Mouse (Mus musculus) forebrain, embryonic 12.5 days (tissue): ENCODE results near the gene Pkib. TPM values are rescaled to one million over a fixed set of nuclear protein-coding genes. Genes with fewer than 3 reads are reported as not detected.

ENCODE experiments used
- ATAC-seq: fragments of 200-750 bp; cut with Nextera tagmentation; 2 replicates; pipeline ENCODE4 v1.8.0; 2017; ENCODE audit warnings: moderate TSS enrichment; ENCODE audit not compliant: low FRiP score
- H3K27ac ChIP-seq: fragments of 300-500 bp; sonication (generic); 2 replicates; pipeline ENCODE4 v1.5.1; 2016; ENCODE audit warnings: mild to moderate bottlenecking
- H3K27me3 ChIP-seq: fragments of 300-500 bp; sonication (generic); 2 replicates; pipeline ENCODE4 v1.6.1; 2016; ENCODE audit warnings: mild to moderate bottlenecking
- H3K36me3 ChIP-seq: fragments of 300-500 bp; sonication (generic); replicated peaks from 2 replicates; pipeline ENCODE4 v1.6.1; 2016; ENCODE audit warnings: mild to moderate bottlenecking
- H3K4me1 ChIP-seq: fragments of 300-500 bp; sonication (generic); 2 replicates; pipeline ENCODE4 v1.6.1; 2016
- H3K4me2 ChIP-seq: fragments of 300-500 bp; sonication (generic); 2 replicates; pipeline ENCODE4 v1.6.1; 2016; ENCODE audit warnings: mild to moderate bottlenecking, moderate library complexity
- H3K4me3 ChIP-seq: fragments of 300-500 bp; sonication (generic); replicated peaks from 2 replicates; pipeline ENCODE4 v1.5.1; 2016; ENCODE audit warnings: mild to moderate bottlenecking
- H3K9ac ChIP-seq: fragments of 300-500 bp; sonication (generic); 2 replicates; pipeline ENCODE4 v1.6.1; 2016; ENCODE audit warnings: mild to moderate bottlenecking
- H3K9me3 ChIP-seq: fragments of 300-500 bp; sonication (generic); 2 replicates; pipeline ENCODE4 v1.6.1; 2016
- WGBS: fragments of 180-500 bp; shearing (Covaris S2); methylation state at CpG from one replicate; pipeline ENCODE4 v1.1.7; 2016; 5-methylcytosine and 5-hydroxymethylcytosine counted together
- polyA plus RNA-seq: library from polyadenylated mRNA; unstranded; fragments of >200 nt; fragmentation: Nextera tagmentation; extraction: Ambion mirVana; gene quantifications from 2 replicates; pipeline ENCODE4 v1.2.1, GENCODE M21; 2016

Pkib gene
- polyA plus RNA-seq: 1.0 and 2.4 TPM in 2 replicates

DNA sequence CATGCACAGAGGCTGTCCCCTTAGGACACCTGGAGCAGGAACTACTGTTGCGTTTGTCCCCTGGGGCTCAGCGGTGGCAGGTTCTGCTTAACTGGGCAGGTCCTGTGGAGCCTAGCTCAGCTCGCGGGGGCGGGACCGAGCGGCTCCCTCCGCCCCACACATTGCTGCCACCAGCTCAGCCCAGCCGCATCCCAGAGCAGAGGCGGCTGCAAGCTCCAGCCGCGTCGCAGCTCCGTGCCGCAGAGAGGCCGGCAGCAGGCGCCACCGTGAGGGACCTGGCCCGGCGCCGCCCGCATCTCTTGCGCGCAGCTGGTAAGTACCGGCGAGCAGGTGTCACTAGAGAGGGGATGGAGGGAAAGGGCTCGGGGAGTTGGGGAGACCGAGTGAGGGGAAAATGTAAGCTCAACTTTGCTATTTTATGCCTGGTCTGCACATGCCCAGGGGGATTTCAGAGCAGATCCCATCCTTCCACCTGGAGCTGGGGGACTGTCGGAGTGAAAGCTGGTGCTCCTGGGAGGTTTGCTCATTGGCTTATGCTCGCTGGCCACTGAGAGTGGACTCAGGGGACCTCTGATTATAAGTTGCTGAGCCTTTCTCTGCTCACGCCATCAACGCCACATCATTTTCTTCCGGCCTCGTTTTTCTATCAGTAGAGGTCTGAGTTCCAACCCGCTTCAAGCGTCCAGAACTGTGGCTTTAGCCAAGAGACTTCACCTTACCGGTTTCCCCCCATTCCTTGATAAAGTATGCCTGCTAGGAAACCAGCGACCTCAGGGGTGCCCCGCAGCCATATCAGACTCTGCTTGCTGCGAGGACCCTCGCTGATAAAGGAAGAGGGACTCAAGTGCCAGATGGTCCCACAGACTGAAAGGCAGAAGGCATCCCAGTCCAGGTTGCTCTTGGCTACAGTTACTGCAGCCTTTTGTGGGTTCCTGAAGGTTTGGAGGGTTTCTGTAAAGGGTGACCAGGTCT is at the start of gene Pkib:
Gene Pkib (plus strand): TSS at position 86 of the 972 bp plus-strand sequence.
- Histone ChIP-seq H3K4me2 (peak within 1 kb of the TSS; percentile 80), H3K4me3 (peak within 1 kb of the TSS; percentile 41)

DNA sequence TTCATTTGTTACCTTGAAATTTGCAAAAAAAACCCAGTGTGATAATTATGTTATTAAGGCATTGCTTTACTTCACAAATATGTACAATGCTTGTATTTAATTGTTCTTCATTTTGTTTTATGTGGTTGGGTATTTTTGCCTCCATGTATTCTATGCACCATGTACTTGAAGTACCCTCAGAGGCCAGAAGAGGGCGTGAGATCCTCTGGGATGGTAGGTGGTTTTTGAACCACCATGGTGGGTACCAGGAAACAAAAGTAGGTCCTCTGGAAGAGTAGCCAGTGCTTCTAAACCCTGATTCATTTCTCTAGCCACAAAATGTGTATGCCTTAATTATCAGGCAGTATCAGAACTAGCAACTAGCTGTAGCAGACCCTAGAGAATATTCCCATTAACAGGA is 47.9 kb upstream of the Pkib start:
- Histone ChIP-seq H3K4me3 (no peak overlapping the region), H3K36me3 (no peaks in the 10 kb centered on the region), H3K27me3 (no peaks in the 10 kb centered on the region), H3K9me3 (no peaks in the 10 kb centered on the region), H3K27ac (no peak overlapping the region), H3K9ac (no peak overlapping the region), H3K4me2 (no peak overlapping the region), H3K4me1 (no peaks in the 10 kb centered on the region)
- ATAC-seq: no peak
- WGBS: 42% methylated on average over 1 of the region's 1 CpGs

More for the DNA sequence above, at the start of gene Pkib:
- Histone ChIP-seq H3K27ac (no peak within 1 kb of the TSS), H3K36me3 (no peaks in the 10 kb centered on the region), H3K4me1 (peaks cover 5% of the 10 kb centered on the region), H3K9me3 (0 out of 2 replicates have a peak, but pooled peaks cover 4% of the 10 kb centered on the region), H3K9ac (peak within 1 kb of the TSS; percentile 49), H3K27me3 (peaks cover 18% of the 10 kb centered on the region)
- WGBS: 2% methylated on average over 41 of the region's 41 CpGs
- ATAC-seq: peak; percentile 93

- no peaks in the 10 kb centered on the region for H3K4me1 ChIP-seq
- 89% methylated on average over 2 of the region's 2 CpGs for WGBS
- H3K36me3 ChIP-seq: no peaks in the 10 kb centered on the region
- no peak for ATAC-seq
- no peaks in the 10 kb centered on the region for H3K9me3 ChIP-seq
- H3K9ac ChIP-seq: no peak overlapping the region
- no peak overlapping the region for H3K4me3 ChIP-seq
- no peak overlapping the region for H3K27ac ChIP-seq
- no peak overlapping the region for H3K4me2 ChIP-seq
- H3K27me3 ChIP-seq: no peaks in the 10 kb centered on the region
Observed at GRCm38 (mm10) chr10:57594266-57594665, 37.5 kb upstream of the Pkib start.

GRCm38 (mm10) chr10:57597172-57597571 is 34.6 kb upstream of the Pkib start:
- Histone ChIP-seq H3K27me3 (no peaks in the 10 kb centered on the region), H3K9me3 (no peaks in the 10 kb centered on the region), H3K4me1 (no peaks in the 10 kb centered on the region), H3K4me2 (no peak overlapping the region), H3K27ac (no peak overlapping the region), H3K36me3 (no peaks in the 10 kb centered on the region), H3K4me3 (no peak overlapping the region), H3K9ac (no peak overlapping the region)
- no peak for ATAC-seq
- 78% methylated on average over 2 of the region's 2 CpGs for WGBS

DNA sequence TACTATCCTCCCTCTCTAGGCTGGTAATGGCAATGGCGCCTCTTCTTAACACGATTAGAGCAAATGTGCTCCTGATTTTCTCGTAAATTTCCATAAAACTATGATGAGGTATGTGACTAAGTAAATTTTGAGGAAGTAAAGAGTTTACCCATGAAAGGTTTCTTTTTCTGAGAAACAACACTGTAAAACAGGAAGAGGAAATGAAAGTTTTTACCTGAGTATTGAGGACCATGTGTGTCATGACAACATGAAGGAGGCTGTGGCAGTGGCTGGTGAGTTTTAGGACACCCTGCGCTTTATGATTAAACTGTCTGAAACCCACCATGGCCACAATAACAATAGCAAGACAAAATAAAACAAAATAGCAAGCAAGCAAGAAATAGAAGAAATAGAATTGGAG is 28.8 kb upstream of the Pkib start:
- no peaks in the 10 kb centered on the region for H3K9me3 ChIP-seq
- ATAC-seq: no peak
- H3K4me2 ChIP-seq: no peak overlapping the region
- no peaks in the 10 kb centered on the region for H3K27me3 ChIP-seq
- H3K36me3 ChIP-seq: no peaks in the 10 kb centered on the region
- no peak overlapping the region for H3K9ac ChIP-seq
- H3K27ac ChIP-seq: no peak overlapping the region
- H3K4me3 ChIP-seq: no peak overlapping the region
- no peaks in the 10 kb centered on the region for H3K4me1 ChIP-seq
- WGBS: 96% methylated on average over 4 of the region's 4 CpGs

DNA sequence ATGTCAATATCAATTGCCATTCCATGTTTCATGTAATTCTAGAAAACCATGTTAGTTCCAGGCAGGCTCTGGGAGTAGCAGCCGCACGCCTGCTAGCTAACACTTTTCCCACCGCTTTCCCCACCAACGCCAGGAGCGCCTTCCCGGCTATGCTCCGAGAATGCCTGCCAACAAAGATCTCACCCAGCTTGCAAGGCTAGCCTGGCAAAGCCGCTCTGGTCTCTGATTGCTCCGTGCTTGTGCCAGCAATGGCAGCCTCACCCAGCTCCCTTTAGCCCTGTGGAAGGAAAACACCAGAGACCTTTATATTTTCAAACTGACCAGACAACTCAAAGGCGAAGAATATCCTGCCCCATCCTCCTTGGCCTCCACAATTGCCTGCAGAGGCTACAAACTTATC is 8.5 kb upstream of the Pkib start:
- no peaks in the 10 kb centered on the region for H3K4me1 ChIP-seq
- H3K9ac ChIP-seq: no peak overlapping the region
- no peak overlapping the region for H3K27ac ChIP-seq
- H3K27me3 ChIP-seq: no peaks in the 10 kb centered on the region
- H3K4me3 ChIP-seq: no peak overlapping the region
- WGBS: 86% methylated on average over 10 of the region's 10 CpGs
- no peaks in the 10 kb centered on the region for H3K36me3 ChIP-seq
- no peak overlapping the region for H3K4me2 ChIP-seq
- ATAC-seq: no peak
- H3K9me3 ChIP-seq: no peaks in the 10 kb centered on the region

DNA sequence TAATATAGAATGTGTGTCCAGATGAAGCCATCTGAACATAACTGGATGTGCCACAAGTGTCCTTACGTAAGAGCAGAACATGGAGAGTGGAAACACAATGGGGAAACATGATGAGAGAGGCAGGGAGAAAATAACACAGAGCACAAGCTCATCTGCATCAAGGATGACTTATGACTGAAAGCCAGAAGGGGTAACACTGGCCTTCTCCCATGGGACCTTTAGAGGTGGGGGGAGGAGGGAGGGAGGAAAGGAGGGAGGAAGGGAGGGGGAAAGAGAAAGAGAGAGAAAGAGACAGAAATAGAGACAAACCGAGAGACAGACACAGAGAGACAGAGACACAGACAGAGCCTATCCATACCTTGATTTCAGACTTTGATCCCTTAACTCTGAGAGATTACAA is 4.0 kb upstream of the Pkib start:
- WGBS: 88% methylated on average over 2 of the region's 2 CpGs

DNA sequence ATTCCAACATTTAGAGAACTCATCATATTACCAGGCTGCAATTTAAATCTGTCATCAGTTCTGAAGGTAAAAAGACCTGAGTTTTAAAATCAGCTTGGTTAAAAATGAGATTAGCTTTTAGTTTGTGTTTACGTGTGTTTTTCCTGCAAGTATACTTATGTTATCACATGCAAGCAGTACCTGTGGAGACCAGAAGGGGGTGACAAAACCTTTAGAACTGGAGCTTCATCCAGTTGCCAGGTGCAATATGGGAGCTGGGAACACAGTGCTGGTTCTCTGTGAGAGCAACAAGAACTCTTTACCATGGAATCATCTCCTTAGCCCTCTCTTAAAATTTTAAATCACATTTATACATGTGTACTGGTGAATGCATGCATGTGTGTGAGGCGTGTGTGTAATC is 1.2 kb upstream of the Pkib start:
- ATAC-seq: no peak
- 94% methylated on average over 2 of the region's 2 CpGs for WGBS
- peaks cover 18% of the 10 kb centered on the region for H3K27me3 ChIP-seq

More for the DNA sequence above, 4.0 kb upstream of the Pkib start:
- H3K9me3 ChIP-seq: 0 out of 2 replicates have a peak, but pooled peaks cover 4% of the 10 kb centered on the region
- H3K4me1 ChIP-seq: peaks cover 4% of the 10 kb centered on the region
- H3K4me3 ChIP-seq: no peak overlapping the region
- no peak overlapping the region for H3K9ac ChIP-seq
- H3K36me3 ChIP-seq: no peaks in the 10 kb centered on the region
- no peak overlapping the region for H3K27ac ChIP-seq
- ATAC-seq: no peak
- peaks cover 17% of the 10 kb centered on the region for H3K27me3 ChIP-seq
- no peak overlapping the region for H3K4me2 ChIP-seq

GRCm38 (mm10) chr10:57632868-57633240 is 1.1 kb downstream of the Pkib start:
- Histone ChIP-seq H3K36me3 (no peaks in the 10 kb centered on the region), H3K4me3 (peak overlapping the region; percentile 41; the same call in 1 of the 2 replicates), H3K9me3 (0 out of 2 replicates have a peak, but pooled peaks cover 4% of the 10 kb centered on the region), H3K27ac (no peak overlapping the region), H3K27me3 (peaks cover 18% of the 10 kb centered on the region), H3K4me2 (peak overlapping the region; percentile 80), H3K4me1 (peaks cover 5% of the 10 kb centered on the region), H3K9ac (no peak overlapping the region)
- 87% methylated on average over 4 of the region's 4 CpGs for WGBS
- ATAC-seq: peak; percentile 22; the same call in 1 of the 2 replicates

More for the DNA sequence above, 1.2 kb upstream of the Pkib start:
- H3K36me3 ChIP-seq: no peaks in the 10 kb centered on the region
- H3K9ac ChIP-seq: no peak overlapping the region
- no peak overlapping the region for H3K4me2 ChIP-seq
- H3K27ac ChIP-seq: no peak overlapping the region
- peaks cover 5% of the 10 kb centered on the region for H3K4me1 ChIP-seq
- H3K9me3 ChIP-seq: 0 out of 2 replicates have a peak, but pooled peaks cover 4% of the 10 kb centered on the region
- H3K4me3 ChIP-seq: no peak overlapping the region

GRCm38 (mm10) chr10:57636970-57637369 is 5.2 kb downstream of the Pkib start:
- ATAC-seq: no peak
- Histone ChIP-seq H3K36me3 (no peaks in the 10 kb centered on the region), H3K9me3 (no peaks in the 10 kb centered on the region), H3K4me1 (peaks cover 5% of the 10 kb centered on the region), H3K27ac (no peak overlapping the region), H3K27me3 (peaks cover 9% of the 10 kb centered on the region), H3K4me2 (no peak overlapping the region), H3K9ac (no peak overlapping the region), H3K4me3 (no peak overlapping the region)
- WGBS: 82% methylated on average over 4 of the region's 4 CpGs

DNA sequence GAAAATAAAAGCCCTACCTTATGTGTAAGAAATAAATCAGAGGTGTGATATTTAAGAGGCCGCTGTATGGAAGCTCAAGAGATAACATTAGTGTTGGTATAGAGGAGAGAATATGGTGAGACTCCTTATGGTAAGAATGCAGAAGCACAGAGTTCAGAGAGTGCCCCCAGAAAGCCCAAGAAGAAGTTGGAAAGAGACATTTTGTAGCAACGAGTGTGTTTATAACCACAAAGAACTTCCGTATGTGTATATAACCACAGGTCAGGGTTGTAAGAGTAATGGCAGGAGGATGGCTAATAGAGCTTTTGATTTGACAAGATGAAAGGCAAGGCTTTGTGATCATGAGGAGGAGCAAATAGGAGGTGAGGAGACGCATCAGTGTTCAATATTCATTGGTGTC is 6.5 kb downstream of the Pkib start:
- ATAC-seq: no peak
- Histone ChIP-seq H3K27me3 (no peaks in the 10 kb centered on the region), H3K4me2 (no peak overlapping the region), H3K9ac (no peak overlapping the region), H3K36me3 (no peaks in the 10 kb centered on the region), H3K9me3 (no peaks in the 10 kb centered on the region), H3K27ac (no peak overlapping the region), H3K4me1 (no peaks in the 10 kb centered on the region), H3K4me3 (no peak overlapping the region)
- WGBS: 89% methylated on average over 4 of the region's 4 CpGs

- H3K4me1 ChIP-seq: no peaks in the 10 kb centered on the region
- H3K4me2 ChIP-seq: no peak overlapping the region
- no peak overlapping the region for H3K9ac ChIP-seq
- no peaks in the 10 kb centered on the region for H3K9me3 ChIP-seq
- H3K27ac ChIP-seq: no peak overlapping the region
- WGBS: 82% methylated on average over 3 of the region's 3 CpGs
- no peaks in the 10 kb centered on the region for H3K27me3 ChIP-seq
- H3K36me3 ChIP-seq: no peaks in the 10 kb centered on the region
- ATAC-seq: no peak
- H3K4me3 ChIP-seq: no peak overlapping the region
Observed at GRCm38 (mm10) chr10:57639540-57639939, 7.8 kb downstream of the Pkib start.

DNA sequence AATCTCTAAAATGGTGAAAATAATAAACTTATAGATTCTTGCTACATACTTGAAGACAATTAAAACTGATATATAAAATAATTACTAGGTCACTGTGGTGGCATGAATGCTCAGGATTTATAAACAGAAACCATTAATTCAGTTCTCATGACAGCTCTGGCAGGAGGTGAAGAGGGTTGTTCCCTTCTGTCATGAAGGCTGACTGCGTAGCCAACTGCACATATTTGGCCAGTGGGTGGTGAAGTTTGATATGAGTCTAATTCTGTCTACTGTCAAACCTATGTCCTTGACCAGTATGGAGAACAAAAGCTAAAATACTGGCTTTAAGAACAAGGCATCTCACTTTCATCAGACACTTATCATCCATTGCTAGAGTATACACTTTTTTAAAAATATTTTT is 21.5 kb downstream of the Pkib start:
- H3K9me3 ChIP-seq: no peaks in the 10 kb centered on the region
- ATAC-seq: no peak
- WGBS: 86% methylated on average over 1 of the region's 1 CpGs

More for the DNA sequence above, 21.5 kb downstream of the Pkib start:
- Histone ChIP-seq H3K36me3 (no peaks in the 10 kb centered on the region), H3K27ac (no peak overlapping the region), H3K9ac (no peak overlapping the region), H3K27me3 (no peaks in the 10 kb centered on the region), H3K4me1 (no peaks in the 10 kb centered on the region), H3K4me2 (no peak overlapping the region), H3K4me3 (no peak overlapping the region)
